ENCODE assay signal across 8 mouse cellular contexts in the genomic region with DNA sequence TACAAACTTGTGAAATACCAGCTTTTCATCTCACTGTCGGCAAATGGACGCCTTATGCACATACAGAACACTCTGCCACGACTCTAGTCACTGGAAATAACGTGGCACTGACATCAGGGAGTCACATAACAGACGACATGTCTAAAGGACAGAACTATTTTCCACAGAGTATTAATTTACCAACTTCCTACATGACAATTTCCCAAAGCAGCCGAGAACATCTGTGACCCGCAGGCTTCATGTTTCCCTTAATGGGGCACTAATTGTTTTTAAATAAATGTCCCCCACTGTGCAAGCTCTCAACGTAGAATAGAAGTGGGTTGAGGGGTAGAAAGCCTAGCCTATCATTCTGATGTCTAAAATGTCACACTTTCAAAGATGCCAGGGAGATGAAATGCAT. TPM values are rescaled to one million over a fixed set of nuclear protein-coding genes. Genes with fewer than 3 reads are reported as not detected.
DNase-seq lines count a peak whose midpoint lies in the region; ATAC-seq and TF ChIP-seq lines count a peak whose summit lies in the region.

No protein-coding gene starts in this region.

- H3K4me3 ChIP-seq in heart, embryonic 13.5 days = 0 out of 2 replicates have a peak overlapping the region, but pooled peaks have one; percentile 33
- H3K4me3 ChIP-seq in hindbrain, embryonic 11.5 days (ENCODE audit: low read depth, low read length) = no peak overlapping the region
- H3K4me3 ChIP-seq in midbrain, embryonic 15.5 days = no peak overlapping the region

- ATAC-seq in heart, embryonic 13.5 days (ENCODE audit: extremely low read depth, insufficient number of reproducible peaks, low FRiP score, low TSS enrichment) = no peak
- peak; percentile 69 for ATAC-seq in hindbrain, embryonic 11.5 days (ENCODE audit: low FRiP score)
- peak; percentile 56 for ATAC-seq in midbrain, embryonic 15.5 days (replicated peaks)

- no peak overlapping the region for H3K9ac ChIP-seq in heart, embryonic 13.5 days
- no peak overlapping the region for H3K9ac ChIP-seq in hindbrain, embryonic 11.5 days (ENCODE audit: low read depth, low read length)
- H3K9ac ChIP-seq in midbrain, embryonic 15.5 days = no peak overlapping the region

- TF ChIP-seq CTCF in brain, embryonic 14.5 days (IDR thresholded peaks at IDR 0.05; ENCODE audit: borderline replicate concordance, extremely low read depth, insufficient read depth, insufficient read length) = no peak

- H3K27ac ChIP-seq in heart, embryonic 13.5 days (replicated peaks) = no peak overlapping the region
- no peak overlapping the region for H3K27ac ChIP-seq in hindbrain, embryonic 11.5 days (ENCODE audit: low read depth, low read length)
- H3K27ac ChIP-seq in midbrain, embryonic 15.5 days = no peak overlapping the region

- peak overlapping the region; percentile 60 for H3K4me2 ChIP-seq in heart, embryonic 13.5 days
- H3K4me2 ChIP-seq in hindbrain, embryonic 11.5 days (replicated peaks; ENCODE audit: low read depth, low read length) = 0 out of 2 replicates have a peak overlapping the region, but pooled peaks have one; percentile 22
- peak overlapping the region; percentile 39; the same call in 1 of the 2 replicates for H3K4me2 ChIP-seq in midbrain, embryonic 15.5 days

- no peak for TF ChIP-seq POLR2A in brain, embryonic 14.5 days (IDR thresholded peaks at IDR 0.05; ENCODE audit: borderline replicate concordance, extremely low read depth, insufficient read depth, insufficient read length, poor library complexity, severe bottlenecking)

- no peaks in the 10 kb centered on the region for H3K9me3 ChIP-seq in heart, embryonic 13.5 days
- no peaks in the 10 kb centered on the region for H3K9me3 ChIP-seq in hindbrain, embryonic 11.5 days (ENCODE audit: control insufficient read depth, low read length)
- no peaks in the 10 kb centered on the region for H3K9me3 ChIP-seq in midbrain, embryonic 15.5 days

- no peaks in the 10 kb centered on the region for H3K27me3 ChIP-seq in heart, embryonic 13.5 days (replicated peaks)
- no peaks in the 10 kb centered on the region for H3K27me3 ChIP-seq in hindbrain, embryonic 11.5 days (ENCODE audit: control insufficient read depth, insufficient read depth, low read length)
- H3K27me3 ChIP-seq in midbrain, embryonic 15.5 days (replicated peaks) = no peaks in the 10 kb centered on the region

- H3K4me1 ChIP-seq in heart, embryonic 13.5 days = peaks cover 28% of the 10 kb centered on the region
- H3K4me1 ChIP-seq in hindbrain, embryonic 11.5 days (replicated peaks; ENCODE audit: control insufficient read depth, insufficient read depth, low read length) = no peaks in the 10 kb centered on the region
- peaks cover 11% of the 10 kb centered on the region for H3K4me1 ChIP-seq in midbrain, embryonic 15.5 days

- WGBS in heart, embryonic 13.5 days = 37% methylated on average over 8 of the region's 8 CpGs
- WGBS in hindbrain, embryonic 11.5 days = 26% methylated on average over 8 of the region's 8 CpGs
- 30% methylated on average over 8 of the region's 8 CpGs for WGBS in midbrain, embryonic 15.5 days

- intact Hi-C loops in heart, postnatal 36 days (cut with DNase I) = loop anchor here (2.0 to 10.0 kb wide), 3 partner anchors 320 to 916 kb away; no protein-coding TSS in a partner anchor

- DNase-seq in heart, postnatal 36 days = no peak
- peak; percentile 62 for DNase-seq in brain, embryonic 14.5 days (ENCODE audit: low read depth)
- DNase-seq in hindbrain, embryonic 11.5 days (ENCODE audit: low spot score) = peak; percentile 34
- no peak for DNase-seq in spleen, adult 12 weeks (ENCODE audit: low spot score)
- no peak for DNase-seq in thymus, postnatal 4 days
- no peak for DNase-seq in right cerebral cortex, adult 18-20 months

- no peaks in the 10 kb centered on the region for H3K36me3 ChIP-seq in heart, embryonic 13.5 days
- H3K36me3 ChIP-seq in hindbrain, embryonic 11.5 days (ENCODE audit: control insufficient read depth, insufficient read depth, low read length) = no peaks in the 10 kb centered on the region
- H3K36me3 ChIP-seq in midbrain, embryonic 15.5 days (replicated peaks) = no peaks in the 10 kb centered on the region

RNA-seq across cellular contexts. Expression of gene Cd180, which starts 49.0 kb away (rescaled TPM):
- polyA plus RNA-seq in heart, embryonic 13.5 days (2015; fragmentation: Nextera tagmentation; extraction: Ambion mirVana) = 0.36 and 0.71 TPM in 2 replicates
- total RNA-seq in heart, postnatal 36 days (2021) = 1 to 10 TPM; 1.1 TPM
- 0.42 and 1.0 TPM in 2 replicates for polyA plus RNA-seq in brain, embryonic 14.5 days (2012; rRNA removed)
- polyA plus RNA-seq in hindbrain, embryonic 11.5 days (2014; fragmentation: Nextera tagmentation; extraction: Ambion mirVana) = 0.78 and 1.2 TPM in 2 replicates
- polyA plus RNA-seq in midbrain, embryonic 15.5 days (2015; fragmentation: Nextera tagmentation; extraction: Ambion mirVana) = 0.28 and 0.63 TPM in 2 replicates

Comparison
In these comparisons a context has a peak if more than half of its experiments do, and no peak if none do; other contexts are left out.
1. DNase-seq: peak in brain, embryonic 14.5 days (single experiment) and hindbrain, embryonic 11.5 days (single experiment); none in heart, postnatal 36 days (0 of 2), spleen, adult 12 weeks (single experiment), thymus, postnatal 4 days (single experiment) and right cerebral cortex, adult 18-20 months (single experiment).
2. Peak in every context shown above with its lines, with median percentiles within 50 percentile points of each other: H3K4me2 ChIP-seq.